Mouse (Mus musculus): ENCODE measurements around the gene Pex5.

The Pex5 gene

GRCm38 (mm10) chr6:124353246-124353645 lies 61.6 kb downstream of the Pex5 start:
- DNase-seq, result no peak

Data from cerebellum, postnatal 14 days (tissue).